Mouse (Mus musculus): ENCODE results near the gene Hnrnpll. TPM values are rescaled to one million over a fixed set of nuclear protein-coding genes. Genes with fewer than 3 reads are reported as not detected.
A peak's percentile ranks its signal among the peaks of the same experiment; 100 is the strongest.

The Hnrnpll gene
- polyA plus RNA-seq, 1 experiment from 2014 or later = 37.2 TPM

GRCm38 (mm10) chr17:80086591-80086990 is 24.5 kb upstream of the Hnrnpll start:
- no peaks in the 10 kb centered on the region for H3K36me3 ChIP-seq
- H3K4me3 ChIP-seq = no peak overlapping the region
- ATAC-seq (replicated peaks; ENCODE audit: insufficient number of reproducible peaks, insufficient read depth, low FRiP score, low read depth) = no peak
- H3K9ac ChIP-seq = no peak overlapping the region
- H3K27ac ChIP-seq = no peak overlapping the region
- 85% methylated on average over 11 of the region's 11 CpGs for WGBS
- H3K27me3 ChIP-seq = no peaks in the 10 kb centered on the region
- no peaks in the 10 kb centered on the region for H3K4me1 ChIP-seq (replicated peaks)
- no peaks in the 10 kb centered on the region for H3K9me3 ChIP-seq (replicated peaks)
- H3K4me2 ChIP-seq = no peak overlapping the region

GRCm38 (mm10) chr17:80084424-80084823 is 22.3 kb upstream of the Hnrnpll start:
- H3K4me2 ChIP-seq = no peak overlapping the region
- no peaks in the 10 kb centered on the region for H3K27me3 ChIP-seq
- no peaks in the 10 kb centered on the region for H3K36me3 ChIP-seq
- no peaks in the 10 kb centered on the region for H3K9me3 ChIP-seq (replicated peaks)
- ATAC-seq (replicated peaks; ENCODE audit: insufficient number of reproducible peaks, insufficient read depth, low FRiP score, low read depth) = peak; percentile 58; the same call in 1 of the 2 replicates
- H3K9ac ChIP-seq = no peak overlapping the region
- no peaks in the 10 kb centered on the region for H3K4me1 ChIP-seq (replicated peaks)
- H3K27ac ChIP-seq = peak overlapping the region; percentile 8; the same call in 1 of the 2 replicates
- WGBS = 34% methylated on average over 9 of the region's 9 CpGs
- H3K4me3 ChIP-seq = no peak overlapping the region

GRCm38 (mm10) chr17:80083223-80083622 is 21.1 kb upstream of the Hnrnpll start:
- no peak for ATAC-seq (replicated peaks; ENCODE audit: insufficient number of reproducible peaks, insufficient read depth, low FRiP score, low read depth)
- Histone ChIP-seq H3K4me2 (no peak overlapping the region), H3K4me3 (no peak overlapping the region), H3K36me3 (no peaks in the 10 kb centered on the region), H3K9me3 (replicated peaks) (no peaks in the 10 kb centered on the region), H3K27me3 (no peaks in the 10 kb centered on the region), H3K27ac (no peak overlapping the region), H3K4me1 (replicated peaks) (no peaks in the 10 kb centered on the region), H3K9ac (no peak overlapping the region)
- WGBS = 70% methylated on average over 6 of the region's 6 CpGs

- no peak for ATAC-seq (replicated peaks; ENCODE audit: insufficient number of reproducible peaks, insufficient read depth, low FRiP score, low read depth)
- Histone ChIP-seq H3K4me2 (no peak overlapping the region), H3K36me3 (no peaks in the 10 kb centered on the region), H3K27ac (no peak overlapping the region), H3K4me3 (no peak overlapping the region), H3K4me1 (replicated peaks) (no peaks in the 10 kb centered on the region), H3K27me3 (no peaks in the 10 kb centered on the region), H3K9me3 (replicated peaks) (no peaks in the 10 kb centered on the region), H3K9ac (no peak overlapping the region)
- 82% methylated on average over 4 of the region's 4 CpGs for WGBS
Observed at GRCm38 (mm10) chr17:80078726-80079125, 16.6 kb upstream of the Hnrnpll start.

- H3K9ac ChIP-seq = no peak overlapping the region
- WGBS = 83% methylated on average over 5 of the region's 6 CpGs
Observed at GRCm38 (mm10) chr17:80067257-80067656, 5.1 kb upstream of the Hnrnpll start.

GRCm38 (mm10) chr17:80063840-80064495 is 1.8 kb upstream of the Hnrnpll start:
- H3K4me1 ChIP-seq (replicated peaks) = peaks cover 18% of the 10 kb centered on the region
- H3K4me2 ChIP-seq = no peak overlapping the region
- 78% methylated on average over 8 of the region's 8 CpGs for WGBS
- no peak for ATAC-seq (replicated peaks; ENCODE audit: insufficient number of reproducible peaks, insufficient read depth, low FRiP score, low read depth)
- H3K36me3 ChIP-seq = no peaks in the 10 kb centered on the region
- no peaks in the 10 kb centered on the region for H3K27me3 ChIP-seq
- H3K9me3 ChIP-seq (replicated peaks) = no peaks in the 10 kb centered on the region
- no peak overlapping the region for H3K9ac ChIP-seq
- H3K27ac ChIP-seq = no peak overlapping the region
- H3K4me3 ChIP-seq = no peak overlapping the region

More at GRCm38 (mm10) chr17:80067257-80067656, 5.1 kb upstream of the Hnrnpll start:
- Histone ChIP-seq H3K27me3 (no peaks in the 10 kb centered on the region), H3K27ac (no peak overlapping the region), H3K4me3 (no peak overlapping the region), H3K4me1 (replicated peaks) (peaks cover 8% of the 10 kb centered on the region; the same call in 1 of the 2 replicates), H3K36me3 (no peaks in the 10 kb centered on the region), H3K9me3 (replicated peaks) (no peaks in the 10 kb centered on the region), H3K4me2 (no peak overlapping the region)
- ATAC-seq (replicated peaks; ENCODE audit: insufficient number of reproducible peaks, insufficient read depth, low FRiP score, low read depth) = no peak

GRCm38 (mm10) chr17:80063386-80063785 is 1.3 kb upstream of the Hnrnpll start:
- Histone ChIP-seq H3K9me3 (replicated peaks) (no peaks in the 10 kb centered on the region), H3K4me2 (peak overlapping the region; percentile 77; the same call in 1 of the 2 replicates), H3K4me1 (replicated peaks) (peaks cover 20% of the 10 kb centered on the region), H3K27me3 (no peaks in the 10 kb centered on the region), H3K9ac (no peak overlapping the region), H3K36me3 (no peaks in the 10 kb centered on the region), H3K27ac (no peak overlapping the region), H3K4me3 (peak overlapping the region; percentile 99; the same call in 1 of the 2 replicates)
- 63% methylated on average over 10 of the region's 10 CpGs for WGBS
- ATAC-seq (replicated peaks; ENCODE audit: insufficient number of reproducible peaks, insufficient read depth, low FRiP score, low read depth) = no peak

GRCm38 (mm10) chr17:80062620-80063010 is 481 bp upstream of the Hnrnpll start:
- Histone ChIP-seq H3K27ac (peak overlapping the region; percentile 100), H3K27me3 (no peaks in the 10 kb centered on the region), H3K36me3 (no peaks in the 10 kb centered on the region), H3K4me2 (peak overlapping the region; percentile 77), H3K9me3 (replicated peaks) (no peaks in the 10 kb centered on the region), H3K9ac (peak overlapping the region; percentile 100), H3K4me1 (replicated peaks) (peaks cover 27% of the 10 kb centered on the region), H3K4me3 (peak overlapping the region; percentile 99)
- no peak for ATAC-seq (replicated peaks; ENCODE audit: insufficient number of reproducible peaks, insufficient read depth, low FRiP score, low read depth)
- 1% methylated on average over 15 of the region's 15 CpGs for whole genome bisulfite sequencing

GRCm38 (mm10) chr17:80060828-80061782 is 1.0 kb downstream of the Hnrnpll start:
- Histone ChIP-seq H3K27ac (peak overlapping the region; percentile 100), H3K4me1 (replicated peaks) (peaks cover 30% of the 10 kb centered on the region), H3K36me3 (no peaks in the 10 kb centered on the region), H3K9me3 (replicated peaks) (no peaks in the 10 kb centered on the region), H3K9ac (peak overlapping the region; percentile 100), H3K27me3 (no peaks in the 10 kb centered on the region), H3K4me3 (peak overlapping the region; percentile 99), H3K4me2 (peak overlapping the region; percentile 77)
- WGBS = under 1% methylated on average over 81 of the region's 83 CpGs
- ATAC-seq (replicated peaks; ENCODE audit: insufficient number of reproducible peaks, insufficient read depth, low FRiP score, low read depth) = no peak; the same call in 1 of the 2 replicates

- peak overlapping the region; percentile 77 for H3K4me2 ChIP-seq
- H3K9me3 ChIP-seq (replicated peaks) = no peaks in the 10 kb centered on the region
- no peaks in the 10 kb centered on the region for H3K27me3 ChIP-seq
- peaks cover 30% of the 10 kb centered on the region for H3K4me1 ChIP-seq (replicated peaks)
- H3K4me3 ChIP-seq = peak overlapping the region; percentile 99
- no peaks in the 10 kb centered on the region for H3K36me3 ChIP-seq
- peak overlapping the region; percentile 100; the same call in 1 of the 2 replicates for H3K9ac ChIP-seq
- no peak for ATAC-seq (replicated peaks; ENCODE audit: insufficient number of reproducible peaks, insufficient read depth, low FRiP score, low read depth)
- WGBS = 16% methylated on average over 5 of the region's 5 CpGs
- peak overlapping the region; percentile 100 for H3K27ac ChIP-seq
Observed at GRCm38 (mm10) chr17:80060151-80060550, 2.0 kb downstream of the Hnrnpll start.

GRCm38 (mm10) chr17:80059731-80060130 is 2.4 kb downstream of the Hnrnpll start:
- H3K4me2 ChIP-seq = peak overlapping the region; percentile 77
- H3K4me1 ChIP-seq (replicated peaks) = peaks cover 32% of the 10 kb centered on the region
- ATAC-seq (replicated peaks; ENCODE audit: insufficient number of reproducible peaks, insufficient read depth, low FRiP score, low read depth) = no peak
- 11% methylated on average over 1 of the region's 1 CpGs for whole genome bisulfite sequencing
- peak overlapping the region; percentile 100; the same call in 1 of the 2 replicates for H3K9ac ChIP-seq
- peak overlapping the region; percentile 48; the same call in 1 of the 2 replicates for H3K27ac ChIP-seq
- peak overlapping the region; percentile 99 for H3K4me3 ChIP-seq
- no peaks in the 10 kb centered on the region for H3K36me3 ChIP-seq
- no peaks in the 10 kb centered on the region for H3K9me3 ChIP-seq (replicated peaks)
- no peaks in the 10 kb centered on the region for H3K27me3 ChIP-seq
